Mouse (Mus musculus) ES-E14 (cell line): ENCODE data around the gene Lamp1.

Experiments used
- HCFC1 ChIP-seq: IDR thresholded peaks from 2 replicates; pipeline ENCODE4 v1.6.1; 2012; ENCODE audit warnings: low read length, inconsistent platforms, borderline replicate concordance; ENCODE audit not compliant: insufficient read depth
- MAFK ChIP-seq: IDR thresholded peaks from 2 replicates; pipeline ENCODE4 v1.6.1; 2014; ENCODE audit warnings: mild to moderate bottlenecking, low read depth, low read length, inconsistent platforms; ENCODE audit not compliant: insufficient read depth
- ZC3H11A ChIP-seq: IDR thresholded peaks from 2 replicates; pipeline ENCODE4 v1.6.1; 2012; ENCODE audit warnings: low read depth, mild to moderate bottlenecking, inconsistent platforms, low read length, borderline replicate concordance
- ZNF384 ChIP-seq: IDR thresholded peaks from 2 replicates; pipeline ENCODE4 v1.6.1; 2012; ENCODE audit warnings: low read depth, low read length, inconsistent platforms

DNA sequence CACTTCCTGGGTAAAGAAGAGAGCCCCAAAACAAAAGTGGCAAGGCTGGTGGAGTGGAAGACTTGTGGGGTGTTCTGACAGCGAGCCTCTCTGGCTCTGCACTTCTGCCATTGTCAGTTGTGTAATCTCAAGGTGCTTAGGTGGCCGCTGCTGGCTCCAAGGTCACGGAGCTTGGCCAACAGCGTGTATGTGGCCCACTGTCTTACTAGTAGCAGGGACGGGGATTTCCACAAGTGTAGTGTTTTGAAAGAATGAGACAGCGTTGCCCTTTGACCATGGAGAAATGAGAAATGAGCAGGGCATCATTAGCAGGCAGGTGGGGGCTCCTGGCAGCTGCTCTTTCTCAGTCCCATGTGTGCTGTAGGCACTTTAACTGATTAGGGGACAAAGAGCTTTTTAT is 3.1 kb downstream of the Lamp1 start:
- TF ChIP-seq HCFC1 = no peak
- TF ChIP-seq ZNF384 = no peak
- no peak for TF ChIP-seq ZC3H11A
- TF ChIP-seq MAFK = no peak
